Mouse (Mus musculus) liver, adult 2 months (tissue): Measurements from ENCODE around the gene Sox1.

Experiments used
- CTCF ChIP-seq: fragments of 200-500 bp; IDR thresholded peaks from 2 replicates; pipeline ENCODE4 v1.5.1; 2011; ENCODE audit warnings: low read depth, low read length, control low read depth
- POLR2A ChIP-seq: fragments of 200-500 bp; IDR thresholded peaks from 2 replicates; pipeline ENCODE4 v1.6.1; 2011; ENCODE audit warnings: low read length, control low read depth; ENCODE audit not compliant: insufficient read depth; ENCODE audit errors: extremely low read depth

DNA sequence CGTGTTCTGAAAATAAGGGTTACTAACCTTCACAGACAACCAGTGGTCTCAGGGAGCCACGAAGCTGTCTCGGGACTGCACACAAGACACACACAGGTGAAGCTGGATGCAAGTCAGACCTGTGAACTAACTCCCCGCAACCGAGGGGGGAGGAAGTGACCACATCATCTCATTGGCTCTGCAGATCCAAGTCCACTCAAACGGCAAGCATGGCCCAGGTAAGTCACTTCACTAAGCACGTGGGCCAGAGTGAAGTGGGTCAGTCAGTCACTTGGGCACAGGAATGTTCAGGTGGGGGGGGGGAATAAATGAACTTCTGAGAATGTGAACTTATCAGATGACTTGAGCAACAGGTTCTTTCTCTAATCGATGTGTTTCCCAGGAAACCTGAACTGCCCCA lies 30.8 kb downstream of the Sox1 start:
- TF ChIP-seq CTCF (no peak), POLR2A (no peak)
